Mouse (Mus musculus) forebrain, embryonic 16.5 days (tissue): Measurements from ENCODE around the gene Hnrnpa0. TPM values are rescaled to one million over a fixed set of nuclear protein-coding genes. Genes with fewer than 3 reads are reported as not detected.
"Not testable (repeated sequence)": the region's sequence is repeated elsewhere in the genome, so short reads cannot be mapped to it uniquely, and the experiment has no call there.

Source experiments
- ATAC-seq: fragments of 200-750 bp; cut with Nextera tagmentation; 2 replicates; pipeline ENCODE4 v1.8.0; 2017; ENCODE audit warnings: mild to moderate bottlenecking, moderate library complexity
- H3K27ac ChIP-seq: fragments of 300-500 bp; sonication (generic); 2 replicates; pipeline ENCODE4 v1.5.1; 2014; ENCODE audit warnings: low read length, control low read depth
- H3K27me3 ChIP-seq: fragments of 300-500 bp; sonication (generic); replicated peaks from 2 replicates; pipeline ENCODE4 v1.6.1; 2014; ENCODE audit warnings: low read length; ENCODE audit not compliant: control insufficient read depth, insufficient read depth
- H3K36me3 ChIP-seq: fragments of 300-500 bp; sonication (generic); 2 replicates; pipeline ENCODE4 v1.6.1; 2014; ENCODE audit not compliant: control insufficient read depth, insufficient read depth
- H3K4me1 ChIP-seq: fragments of 300-500 bp; sonication (generic); replicated peaks from 2 replicates; pipeline ENCODE4 v1.6.1; 2014; ENCODE audit warnings: low read length; ENCODE audit not compliant: control insufficient read depth, insufficient read depth
- H3K4me2 ChIP-seq: fragments of 300-500 bp; sonication (generic); 2 replicates; pipeline ENCODE4 v1.6.1; 2014; ENCODE audit warnings: mild to moderate bottlenecking, low read length, control low read depth
- H3K4me3 ChIP-seq: fragments of 300-500 bp; sonication (generic); replicated peaks from 2 replicates; pipeline ENCODE4 v1.5.1; 2014; ENCODE audit warnings: mild to moderate bottlenecking, low read length, control low read depth
- H3K9ac ChIP-seq: fragments of 300-500 bp; sonication (generic); replicated peaks from 2 replicates; pipeline ENCODE4 v1.6.1; 2014; ENCODE audit warnings: low read depth, low read length, control low read depth
- H3K9me3 ChIP-seq: fragments of 300-500 bp; sonication (generic); 2 replicates; pipeline ENCODE4 v1.6.1; 2016; ENCODE audit warnings: low read length; ENCODE audit not compliant: control insufficient read depth
- WGBS: fragments of 180-500 bp; shearing (Covaris S2); extraction: QIAGEN DNeasy Blood & Tissue Kit; methylation state at CpG from one replicate; pipeline ENCODE4 v1.1.7; 2014; 5-methylcytosine and 5-hydroxymethylcytosine counted together
- polyA plus RNA-seq: library from polyadenylated mRNA; unstranded; fragments of >200 nt; fragmentation: Nextera tagmentation; extraction: Ambion mirVana; gene quantifications from 2 replicates; pipeline ENCODE4 v1.2.1, GENCODE M21; 2015

Gene Hnrnpa0
- polyA plus RNA-seq, 1 experiment from 2014 or later, result 49.8 TPM

DNA sequence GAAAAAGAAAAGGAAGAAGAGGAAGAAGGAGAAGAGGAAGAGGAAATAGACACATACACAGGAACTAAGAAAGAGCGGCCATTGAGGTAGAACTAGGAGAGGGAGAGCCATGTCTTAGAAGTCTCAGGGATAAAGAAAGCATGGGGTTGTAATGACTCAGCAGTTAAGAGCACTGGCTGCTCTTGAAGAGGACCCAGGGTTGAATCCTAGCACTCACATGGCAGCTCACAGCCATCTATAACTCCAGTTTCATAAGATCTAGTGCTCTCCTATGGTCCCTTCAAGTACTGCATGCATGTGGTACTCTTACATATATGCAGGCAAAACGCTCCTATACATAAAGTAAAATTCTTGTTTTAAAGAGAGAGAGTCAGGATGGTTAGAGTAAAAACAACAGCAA, 27.7 kb upstream of the Hnrnpa0 start:
- H3K4me1 ChIP-seq, result peaks cover 9% of the 10 kb centered on the region
- H3K4me3 ChIP-seq, result no peak overlapping the region
- ATAC-seq, result no peak
- H3K4me2 ChIP-seq, result no peak overlapping the region
- H3K36me3 ChIP-seq, result peaks cover 8% of the 10 kb centered on the region
- WGBS, result 90% methylated on average over 2 of the region's 2 CpGs
- H3K9me3 ChIP-seq, result no peaks in the 10 kb centered on the region
- H3K27me3 ChIP-seq, result no peaks in the 10 kb centered on the region
- H3K27ac ChIP-seq, result no peak overlapping the region
- H3K9ac ChIP-seq, result no peak overlapping the region

- no peak overlapping the region for H3K9ac ChIP-seq
- H3K36me3 ChIP-seq, result no peaks in the 10 kb centered on the region
- H3K27ac ChIP-seq, result no peak overlapping the region
- no peak overlapping the region for H3K4me3 ChIP-seq
- ATAC-seq, result no peak
- H3K4me1 ChIP-seq, result peaks cover 8% of the 10 kb centered on the region
- WGBS, result 80% methylated on average over 11 of the region's 11 CpGs
- H3K27me3 ChIP-seq, result no peaks in the 10 kb centered on the region
- no peak overlapping the region for H3K4me2 ChIP-seq
- no peaks in the 10 kb centered on the region for H3K9me3 ChIP-seq
Observed at GRCm38 (mm10) chr13:58150442-58150841, 22.1 kb upstream of the Hnrnpa0 start.

- Histone ChIP-seq H3K4me1 (peaks cover 8% of the 10 kb centered on the region), H3K36me3 (no peaks in the 10 kb centered on the region), H3K27me3 (no peaks in the 10 kb centered on the region), H3K9ac (no peak overlapping the region), H3K4me3 (no peak overlapping the region), H3K4me2 (no peak overlapping the region), H3K27ac (no peak overlapping the region), H3K9me3 (no peaks in the 10 kb centered on the region)
- no peak for ATAC-seq
- 91% methylated on average over 3 of the region's 3 CpGs for WGBS
Observed at GRCm38 (mm10) chr13:58149629-58150028, 21.3 kb upstream of the Hnrnpa0 start.

DNA sequence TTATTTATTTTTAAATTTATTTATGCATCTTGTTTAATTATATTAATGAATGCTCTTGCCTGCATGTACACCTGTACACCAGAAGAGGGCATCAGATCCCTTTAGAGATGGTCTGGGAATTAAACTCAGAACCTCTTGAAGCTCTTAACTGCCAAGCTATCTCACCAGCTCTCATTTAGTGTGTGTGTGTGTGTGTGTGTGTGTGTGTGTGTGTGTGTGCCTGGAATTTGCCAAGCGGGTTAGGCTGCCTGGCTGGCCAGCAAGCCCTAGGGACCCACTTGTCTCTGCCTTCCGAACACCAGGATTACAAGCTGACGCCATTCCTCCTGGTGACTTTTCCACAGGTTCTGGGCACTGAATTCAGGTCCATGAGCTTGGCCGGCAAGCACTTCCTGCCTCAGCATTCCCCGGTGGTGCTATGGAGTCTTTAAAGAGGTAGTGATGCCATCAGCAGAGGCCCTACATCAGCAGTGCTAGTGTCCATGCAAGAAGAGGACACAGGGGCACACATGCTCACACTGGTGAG, 20.7 kb upstream of the Hnrnpa0 start:
- Histone ChIP-seq H3K27me3 (no peaks in the 10 kb centered on the region), H3K4me2 (peak overlapping the region; percentile 74), H3K4me3 (peak overlapping the region; percentile 47), H3K27ac (no peak overlapping the region), H3K4me1 (peaks cover 8% of the 10 kb centered on the region), H3K9me3 (no peaks in the 10 kb centered on the region), H3K36me3 (no peaks in the 10 kb centered on the region), H3K9ac (no peak overlapping the region)
- ATAC-seq, result peak; percentile 56; the same call in 1 of the 2 replicates
- 44% methylated on average over 5 of the region's 5 CpGs for WGBS

- Histone ChIP-seq H3K36me3 (no peaks in the 10 kb centered on the region), H3K9me3 (no peaks in the 10 kb centered on the region), H3K27me3 (no peaks in the 10 kb centered on the region), H3K4me3 (peak overlapping the region; percentile 47), H3K4me2 (peak overlapping the region; percentile 74), H3K27ac (no peak overlapping the region), H3K4me1 (peaks cover 8% of the 10 kb centered on the region), H3K9ac (peak overlapping the region; percentile 43; the same call in 1 of the 2 replicates)
- WGBS, result under 1% methylated on average over 17 of the region's 17 CpGs
- ATAC-seq, result peak; percentile 96
Observed at GRCm38 (mm10) chr13:58148256-58148831, 20.0 kb upstream of the Hnrnpa0 start.

DNA sequence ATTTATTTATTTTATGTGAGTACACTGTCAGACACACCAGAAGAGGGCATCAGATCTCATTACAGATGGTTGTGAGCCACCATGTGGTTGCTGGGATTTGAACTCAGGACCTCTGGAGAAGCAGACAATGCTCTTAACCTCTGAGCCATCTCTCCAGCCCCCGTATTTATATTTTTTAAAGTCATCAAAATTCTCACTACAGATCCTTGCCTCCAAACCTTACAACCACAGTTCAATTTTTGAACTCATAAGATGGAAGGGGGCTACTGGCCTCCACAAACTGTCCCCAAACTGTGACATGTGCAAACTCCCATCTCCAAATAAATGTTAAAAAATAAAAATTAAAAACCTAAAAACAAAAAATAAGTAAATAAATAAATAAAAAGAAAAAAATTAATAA, 19.4 kb upstream of the Hnrnpa0 start:
- Histone ChIP-seq H3K27me3 (no peaks in the 10 kb centered on the region), H3K4me2 (no peak overlapping the region), H3K4me1 (peaks cover 8% of the 10 kb centered on the region), H3K27ac (no peak overlapping the region), H3K36me3 (no peaks in the 10 kb centered on the region), H3K9me3 (no peaks in the 10 kb centered on the region), H3K9ac (no peak overlapping the region), H3K4me3 (no peak overlapping the region)
- WGBS, result 79% methylated on average over 1 of the region's 1 CpGs
- ATAC-seq, result no peak

DNA sequence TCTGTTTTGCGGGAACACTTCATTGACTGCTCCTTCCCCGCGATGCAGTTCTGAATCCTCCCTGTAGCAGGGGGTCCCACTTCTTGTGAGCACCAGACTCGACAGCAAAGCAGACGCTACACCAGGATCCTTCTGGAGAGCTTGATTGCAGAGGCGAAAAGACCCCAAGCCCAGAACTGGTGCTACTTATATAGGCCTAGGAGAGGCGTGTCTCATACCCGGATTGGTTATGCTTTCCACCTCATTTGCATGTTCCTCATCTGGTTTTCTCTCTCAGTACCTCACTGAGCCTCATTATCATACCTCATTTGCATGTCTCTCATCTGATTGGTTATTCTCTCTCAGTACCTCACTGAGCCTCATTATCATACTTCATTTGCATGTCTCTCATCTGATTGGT, 18.2 kb upstream of the Hnrnpa0 start:
- H3K4me1 ChIP-seq, H3K27me3 ChIP-seq, H3K4me3 ChIP-seq, H3K9ac ChIP-seq, H3K4me2 ChIP-seq, H3K27ac ChIP-seq, H3K36me3 ChIP-seq, H3K9me3 ChIP-seq, ATAC-seq: not testable (repeated sequence)
- 96% methylated on average over 8 of the region's 8 CpGs for WGBS

GRCm38 (mm10) chr13:58131692-58132091, 3.3 kb upstream of the Hnrnpa0 start:
- H3K27me3 ChIP-seq, result no peaks in the 10 kb centered on the region

GRCm38 (mm10) chr13:58129687-58130246, 1.4 kb upstream of the Hnrnpa0 start:
- H3K4me2 ChIP-seq, result peak overlapping the region; percentile 82
- H3K9me3 ChIP-seq, result no peaks in the 10 kb centered on the region
- no peak for ATAC-seq
- no peaks in the 10 kb centered on the region for H3K27me3 ChIP-seq
- peak overlapping the region; percentile 95 for H3K4me3 ChIP-seq
- 36% methylated on average over 4 of the region's 4 CpGs for WGBS
- peaks cover 19% of the 10 kb centered on the region for H3K4me1 ChIP-seq
- peak overlapping the region; percentile 100 for H3K27ac ChIP-seq
- H3K36me3 ChIP-seq, result no peaks in the 10 kb centered on the region
- peak overlapping the region; percentile 99 for H3K9ac ChIP-seq

More at GRCm38 (mm10) chr13:58131692-58132091, 3.3 kb upstream of the Hnrnpa0 start:
- no peak overlapping the region for H3K9ac ChIP-seq
- ATAC-seq, result no peak
- H3K27ac ChIP-seq, result no peak overlapping the region
- no peak overlapping the region for H3K4me2 ChIP-seq
- no peaks in the 10 kb centered on the region for H3K36me3 ChIP-seq
- H3K4me1 ChIP-seq, result peaks cover 6% of the 10 kb centered on the region
- 47% methylated on average over 3 of the region's 3 CpGs for WGBS
- no peak overlapping the region for H3K4me3 ChIP-seq
- H3K9me3 ChIP-seq, result no peaks in the 10 kb centered on the region
